Mouse (Mus musculus) bone marrow macrophage, adult 2 months (primary cell): ENCODE measurements around the gene Inppl1.

Experiments
- CTCF ChIP-seq: IDR thresholded peaks from 2 replicates; pipeline ENCODE4 v1.5.1; 2012; ENCODE audit warnings: low read depth, mild to moderate bottlenecking, low read length, moderate library complexity
- POLR2A ChIP-seq: IDR thresholded peaks from 2 replicates; pipeline ENCODE4 v1.6.1; 2012; ENCODE audit warnings: mild to moderate bottlenecking, low read depth, low read length, borderline replicate concordance

GRCm38 (mm10) chr7:101862291-101862690, 24.3 kb upstream of the Inppl1 start:
- TF ChIP-seq CTCF = no peak
- no peak for TF ChIP-seq POLR2A
